Mouse (Mus musculus): ENCODE measurements at regions not wholly inside any gene's neighbourhood (a gene's known extent, or its start where the extent isn't known, plus 50 kb on each side); places are given as distances from the start of the nearest gene placed in this dataset.

DNA sequence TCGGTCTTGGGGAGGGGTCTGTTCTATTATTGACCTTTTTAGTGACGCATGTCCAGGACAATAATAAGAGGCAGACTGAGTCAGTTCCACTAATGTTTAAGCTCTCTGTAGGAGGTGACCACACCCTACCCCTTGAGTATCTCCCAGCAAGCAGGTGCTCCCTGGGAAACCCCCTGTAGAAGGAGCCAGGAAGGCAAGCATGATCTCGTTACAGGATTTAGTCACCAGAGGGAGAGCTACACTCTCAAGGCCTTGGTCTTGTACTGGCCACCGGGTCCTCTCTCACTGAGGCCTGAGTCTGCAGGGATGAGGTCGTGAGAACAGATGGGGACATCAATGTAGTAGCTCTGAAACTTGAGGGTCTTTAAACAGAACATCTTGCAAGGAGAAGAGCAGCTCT lies 55.3 kb upstream of the Ccnd2 start:
- in situ Hi-C loops (cut with MboI, MseI) = no loop called here

GRCm38 (mm10) chr6:127213355-127213754 lies 61.4 kb upstream of the Ccnd2 start:
- in situ Hi-C loops (cut with MboI, MseI) = no loop called here

DNA sequence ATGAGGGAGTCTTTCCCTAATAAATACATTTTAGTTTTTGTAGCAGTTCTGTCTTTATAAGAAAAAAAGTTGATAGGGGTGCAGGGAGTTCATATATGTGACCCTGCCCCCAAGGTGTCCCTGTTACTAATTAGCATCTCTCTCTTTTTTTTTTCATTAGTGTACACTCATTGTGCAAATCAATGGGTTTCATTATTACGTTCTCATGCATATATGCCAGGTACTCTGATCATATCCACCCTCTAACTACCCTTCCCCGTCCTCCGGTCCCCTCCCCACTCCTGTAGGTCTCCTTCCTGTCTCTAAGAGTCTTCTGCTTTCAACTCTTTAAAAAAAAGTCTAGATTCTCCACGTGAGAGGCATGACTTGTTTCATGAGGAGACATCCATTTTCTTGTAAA lies 63.9 kb upstream of the Ccnd2 start:
- in situ Hi-C loops (cut with MboI, MseI) = no loop called here

GRCm38 (mm10) chr6:127218634-127219445 lies 66.8 kb upstream of the Ccnd2 start:
- in situ Hi-C loops (cut with MboI, MseI) = no loop called here

DNA sequence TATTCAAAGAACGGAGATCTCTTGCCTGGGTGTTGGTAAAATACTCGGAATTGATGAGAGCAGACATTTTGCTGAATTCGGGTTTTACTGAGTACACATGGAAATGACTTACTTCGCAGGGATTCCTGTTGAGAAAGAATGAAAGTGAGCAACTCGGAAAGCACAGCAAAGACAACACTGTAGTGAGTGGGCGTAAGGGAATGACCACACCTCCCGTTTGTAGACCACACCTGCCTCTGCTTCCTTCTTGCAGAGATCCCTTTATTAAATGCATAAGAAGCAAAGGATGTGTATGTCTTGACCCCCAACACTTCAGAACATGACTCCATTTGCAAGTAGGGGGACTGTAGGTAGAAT lies 67.4 kb upstream of the Ccnd2 start:
- in situ Hi-C loops (cut with MboI, MseI) = no loop called here

- in situ Hi-C loops (cut with MboI, MseI) = no loop called here
Measured at GRCm38 (mm10) chr6:127226242-127226983, 74.4 kb upstream of the Ccnd2 start.

DNA sequence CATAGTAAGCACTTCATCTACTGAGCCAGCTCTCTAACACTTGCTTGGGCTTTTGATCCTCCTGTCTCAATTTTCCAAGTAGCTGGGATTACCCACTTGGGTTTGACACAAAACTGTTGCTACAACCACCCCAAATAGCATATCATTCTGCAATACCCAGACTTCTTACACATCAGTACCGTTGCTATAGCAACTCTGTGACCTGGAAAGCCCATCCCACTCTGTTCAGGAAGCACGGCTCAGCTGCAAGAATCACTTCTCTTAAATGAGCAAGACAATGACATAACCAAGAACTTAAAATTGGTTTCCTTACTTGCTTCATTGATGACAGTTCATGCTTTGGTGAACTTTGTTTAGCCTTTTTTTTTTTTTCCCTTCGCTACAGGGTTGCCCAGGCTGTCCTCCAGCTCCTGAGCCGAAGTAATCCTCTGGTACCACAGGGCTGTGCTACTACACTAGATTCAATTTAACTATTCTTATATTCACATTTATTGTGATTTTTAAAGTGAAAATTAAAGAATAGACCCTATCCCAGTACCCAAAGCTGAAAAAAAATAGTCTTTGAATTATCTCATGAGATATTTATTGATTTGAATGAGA lies 84.6 kb upstream of the Ccnd2 start:
- in situ Hi-C loops (cut with MboI, MseI) = no loop called here

DNA sequence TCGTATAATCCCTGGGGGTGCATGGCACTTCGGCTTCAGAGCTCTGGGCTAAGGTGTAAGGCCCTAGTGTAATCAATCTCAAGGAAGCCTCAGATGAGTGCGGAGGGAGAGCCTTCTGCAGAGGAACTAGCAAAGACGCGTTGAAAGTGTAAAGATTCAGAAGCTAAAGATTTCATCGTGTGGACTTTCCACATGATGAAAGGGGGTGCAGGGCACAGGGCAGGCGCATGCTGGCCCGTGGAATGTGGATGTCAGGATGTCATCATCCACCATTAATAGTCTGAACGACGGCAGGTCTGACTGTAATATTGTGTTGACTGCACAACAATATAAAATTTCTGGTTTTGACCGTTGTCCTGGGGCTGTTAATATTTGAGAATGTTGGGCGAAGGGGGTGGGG lies 85.2 kb upstream of the Ccnd2 start:
- in situ Hi-C loops (cut with MboI, MseI) = no loop called here

- in situ Hi-C loops (cut with MboI, MseI) = loop anchor here (10.0 kb wide), 1 partner anchor 85 kb away; the partner anchor contains the start of gene Ccnd2
Measured at GRCm38 (mm10) chr6:127239529-127240471, 87.8 kb upstream of the Ccnd2 start.

DNA sequence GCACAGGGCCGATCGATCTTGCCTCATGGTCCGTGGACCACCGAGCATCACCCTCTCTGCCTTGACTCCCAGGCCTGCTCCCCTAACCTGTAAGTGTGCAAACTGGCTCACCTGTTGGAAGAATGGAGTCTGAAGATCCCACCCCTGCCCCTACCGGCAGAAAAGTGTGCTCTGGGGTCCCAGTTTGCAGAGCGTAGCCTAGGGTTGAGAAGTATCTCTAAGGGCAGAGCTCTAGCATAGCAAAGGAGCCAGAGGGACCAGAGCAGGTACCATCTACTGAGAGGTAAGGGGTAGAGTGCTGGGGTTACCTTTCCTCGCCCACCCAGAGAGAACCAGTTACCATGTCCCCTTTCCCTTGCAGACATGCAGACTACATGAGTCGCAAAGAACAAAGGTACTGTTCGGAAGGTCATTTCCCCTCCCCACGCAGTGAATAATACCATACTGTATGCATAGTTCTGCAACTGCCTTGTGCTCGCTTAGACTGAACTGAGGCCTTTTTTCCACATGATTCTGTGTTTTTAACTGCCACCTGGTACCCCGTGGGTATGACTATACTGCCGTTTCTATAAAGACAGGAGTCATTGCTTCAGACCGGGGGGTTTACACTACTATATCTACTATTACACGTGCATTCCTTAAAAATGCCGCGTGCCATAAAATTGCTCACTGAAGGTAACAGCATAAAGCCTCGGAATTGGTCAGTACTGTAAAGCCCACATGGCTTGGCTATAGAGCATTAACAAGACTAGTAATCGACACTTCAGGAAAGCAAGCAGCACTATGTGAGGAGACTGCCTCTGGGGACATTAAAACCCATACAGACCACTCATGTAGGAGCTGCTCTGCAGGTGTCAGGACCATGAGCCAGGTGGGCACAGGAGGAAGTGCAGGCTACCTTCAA lies 88.7 kb upstream of the Ccnd2 start:
- in situ Hi-C loops (cut with MboI, MseI) = loop anchor here (10.0 kb wide), 1 partner anchor 86 kb away; the partner anchor contains the start of gene Ccnd2

GRCm38 (mm10) chr6:127241693-127242425 lies 89.9 kb upstream of the Ccnd2 start:
- in situ Hi-C loops (cut with MboI, MseI) = loop anchor here (10.0 kb wide), 1 partner anchor 87 kb away; the partner anchor contains the start of gene Ccnd2

GRCm38 (mm10) chr6:127243032-127243431 lies 91.0 kb upstream of the Ccnd2 start:
- in situ Hi-C loops (cut with MboI, MseI) = loop anchor here (10.0 kb wide), 1 partner anchor 88 kb away; the partner anchor contains the start of gene Ccnd2

DNA sequence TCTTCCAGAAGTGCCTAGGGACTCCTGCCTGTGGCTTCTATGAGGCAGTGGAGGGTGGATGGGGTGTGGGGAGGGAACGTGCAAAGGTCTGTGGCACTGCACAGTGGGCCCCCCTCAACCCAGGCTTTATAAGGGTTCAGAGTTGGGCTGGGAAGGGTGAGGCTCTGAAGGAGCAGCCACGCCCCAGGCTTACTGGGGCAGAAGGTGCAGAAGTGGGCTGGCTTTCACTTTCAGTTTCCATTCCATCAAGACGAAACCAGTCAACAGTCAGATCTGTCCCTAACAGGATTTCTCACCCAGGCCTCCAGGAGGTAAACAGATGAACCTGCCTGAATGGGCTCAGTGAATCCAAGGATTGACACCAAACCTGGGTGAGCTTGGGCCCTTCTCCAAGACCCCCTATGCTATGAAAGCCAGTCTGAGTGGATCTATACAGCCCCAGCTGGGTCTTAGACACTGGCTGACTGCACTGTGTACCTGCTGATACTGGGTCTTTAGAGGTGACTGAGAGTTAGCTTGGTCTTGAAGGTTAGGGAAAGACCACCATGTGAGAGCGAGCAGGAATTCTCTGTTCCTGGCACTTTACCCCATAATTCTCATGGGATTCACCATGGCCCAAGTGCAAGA lies 93.9 kb upstream of the Ccnd2 start:
- in situ Hi-C loops (cut with MboI, MseI) = loop anchor here (10.0 kb wide), 1 partner anchor 91 kb away; the partner anchor contains the start of gene Ccnd2

DNA sequence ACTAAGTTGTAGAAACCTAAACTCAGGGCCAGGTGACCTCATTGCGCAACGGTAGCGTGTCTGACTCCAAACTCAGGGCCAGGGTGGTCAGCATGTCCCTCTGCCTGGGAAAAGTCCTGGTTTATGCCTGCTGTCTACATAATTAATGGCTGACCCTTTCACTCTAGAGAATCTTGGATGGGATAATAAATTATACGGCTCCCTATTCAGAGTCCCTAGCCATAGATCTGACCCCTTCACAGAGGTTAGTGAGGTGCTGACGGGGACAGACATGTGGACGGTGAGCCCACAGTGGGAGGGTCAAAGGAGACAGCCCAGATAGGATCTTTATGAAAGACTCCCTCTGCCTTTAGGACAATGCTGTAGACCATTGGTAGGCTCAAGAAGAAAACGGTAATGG lies 94.7 kb upstream of the Ccnd2 start:
- in situ Hi-C loops (cut with MboI, MseI) = loop anchor here (10.0 kb wide), 1 partner anchor 92 kb away; the partner anchor contains the start of gene Ccnd2

DNA sequence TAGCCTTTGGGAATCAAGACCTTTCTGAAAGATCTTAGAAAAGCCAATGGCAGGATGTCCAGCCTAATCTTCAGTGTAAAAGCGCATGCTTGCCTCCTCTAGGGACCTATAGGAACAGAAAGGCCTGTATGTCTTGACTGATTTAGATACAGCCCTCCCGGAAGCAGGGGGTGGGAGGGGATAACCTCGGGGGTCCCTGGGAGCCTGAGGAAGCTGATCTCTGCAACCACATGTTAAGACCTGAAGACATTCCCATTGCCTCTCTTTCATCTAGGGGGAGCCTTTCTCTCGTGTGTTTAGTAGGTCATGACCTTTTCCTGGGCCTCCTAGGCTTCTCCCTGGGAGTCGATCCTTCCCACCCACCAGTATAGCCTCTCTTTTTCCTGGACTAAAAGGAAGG lies 95.3 kb upstream of the Ccnd2 start:
- in situ Hi-C loops (cut with MboI, MseI) = loop anchor here (10.0 kb wide), 1 partner anchor 93 kb away; the partner anchor contains the start of gene Ccnd2

GRCm38 (mm10) chr6:127250181-127250873 lies 98.3 kb upstream of the Ccnd2 start:
- in situ Hi-C loops (cut with MboI, MseI) = no loop called here

DNA sequence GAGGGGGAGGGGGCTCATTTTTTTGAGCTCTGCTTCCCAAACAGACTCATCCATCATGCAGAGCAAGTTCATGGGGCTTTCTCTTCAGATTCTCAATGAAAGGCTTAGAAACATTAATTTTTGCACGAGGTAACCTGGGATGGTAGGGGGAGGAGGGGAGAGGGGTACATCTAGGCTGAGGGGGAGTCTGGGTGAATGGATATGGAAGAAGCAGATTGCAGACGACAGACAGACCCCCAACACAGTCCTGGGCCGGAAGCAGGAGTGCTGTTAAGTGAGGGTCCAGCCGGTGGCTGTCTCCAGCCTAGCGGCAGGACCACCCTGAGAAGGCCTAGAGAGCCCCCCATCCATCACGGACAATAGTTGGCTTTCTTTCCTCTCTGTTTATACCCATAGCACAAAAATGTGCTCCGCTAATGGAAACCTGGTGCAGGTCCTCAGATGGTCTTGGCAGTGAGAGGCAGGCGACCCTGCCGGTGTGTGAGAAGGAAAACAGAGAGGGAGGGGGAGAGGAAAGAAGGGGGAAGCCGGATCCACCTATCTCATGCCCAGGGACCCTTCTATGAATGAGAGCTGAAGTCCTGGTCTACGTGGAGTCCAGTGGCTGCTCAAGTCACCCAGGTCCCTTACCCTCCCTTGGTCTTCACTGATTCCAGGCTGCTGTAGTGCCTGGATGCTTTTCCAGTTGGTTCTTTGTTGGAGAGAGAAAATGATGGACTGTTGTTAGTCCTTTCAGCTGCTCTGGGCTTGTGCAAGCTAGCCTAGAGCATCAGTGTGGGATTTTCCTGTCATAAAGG lies 99.1 kb upstream of the Ccnd2 start:
- in situ Hi-C loops (cut with MboI, MseI) = no loop called here

DNA sequence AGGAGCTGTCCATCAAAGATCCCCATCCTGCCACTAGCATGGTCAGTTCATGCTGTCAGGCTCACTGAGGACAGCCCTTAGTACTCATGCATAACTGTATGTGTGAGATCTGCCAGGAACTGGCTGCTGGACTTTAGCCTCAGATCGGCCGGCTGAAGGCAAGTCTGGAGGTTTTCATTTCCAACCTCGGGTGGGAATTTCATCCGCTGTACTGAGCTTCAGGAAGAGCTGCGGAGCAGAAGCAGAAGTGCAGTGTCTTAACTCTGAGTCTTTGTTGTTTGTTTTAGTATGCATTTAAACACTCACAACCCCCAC lies 99.6 kb upstream of the Ccnd2 start:
- in situ Hi-C loops (cut with MboI, MseI) = no loop called here
